Mouse (Mus musculus) stomach, embryonic 16.5 days (tissue): ENCODE measurements around the gene Sema4a. TPM values are rescaled to one million over a fixed set of nuclear protein-coding genes. Genes with fewer than 3 reads are reported as not detected.

ENCODE experiments used
- ATAC-seq: fragments of 200-750 bp; cut with Nextera tagmentation; 2 replicates; pipeline ENCODE4 v1.8.0; 2017; ENCODE audit warnings: moderate number of reproducible peaks, moderate TSS enrichment; ENCODE audit not compliant: insufficient read depth, low FRiP score
- H3K27ac ChIP-seq: fragments of 300-500 bp; sonication (generic); 2 replicates; pipeline ENCODE4 v1.5.1; 2014; ENCODE audit warnings: low read length
- H3K27me3 ChIP-seq: fragments of 300-500 bp; sonication (generic); 2 replicates; pipeline ENCODE4 v1.6.1; 2014; ENCODE audit warnings: low read length, control low read depth, mixed read lengths; ENCODE audit not compliant: control insufficient read depth, insufficient read depth
- H3K36me3 ChIP-seq: fragments of 300-500 bp; sonication (generic); 2 replicates; pipeline ENCODE4 v1.6.1; 2014; ENCODE audit warnings: low read length; ENCODE audit not compliant: control insufficient read depth, insufficient read depth
- H3K4me1 ChIP-seq: fragments of 300-500 bp; sonication (generic); 2 replicates; pipeline ENCODE4 v1.6.1; 2014; ENCODE audit warnings: low read length, control low read depth, mixed read lengths; ENCODE audit not compliant: control insufficient read depth, insufficient read depth
- H3K4me2 ChIP-seq: fragments of 300-500 bp; sonication (generic); 2 replicates; pipeline ENCODE4 v1.6.1; 2014; ENCODE audit warnings: low read depth, low read length, mixed read lengths
- H3K4me3 ChIP-seq: fragments of 300-500 bp; sonication (generic); replicated peaks from 2 replicates; pipeline ENCODE4 v1.5.1; 2014; ENCODE audit warnings: mild to moderate bottlenecking, low read length
- H3K9ac ChIP-seq: fragments of 300-500 bp; sonication (generic); 2 replicates; pipeline ENCODE4 v1.6.1; 2014; ENCODE audit warnings: low read length
- H3K9me3 ChIP-seq: fragments of 300-500 bp; sonication (generic); replicated peaks from 2 replicates; pipeline ENCODE4 v1.6.1; 2016; ENCODE audit warnings: low read length, control low read depth; ENCODE audit not compliant: control insufficient read depth
- WGBS: fragments of 180-500 bp; shearing (Covaris S2); extraction: QIAGEN DNeasy Blood & Tissue Kit; methylation state at CpG from one replicate; pipeline ENCODE4 v1.1.7; 2014; 5-methylcytosine and 5-hydroxymethylcytosine counted together
- polyA plus RNA-seq: library from polyadenylated mRNA; unstranded; fragments of >200 nt; fragmentation: Nextera tagmentation; extraction: Ambion mirVana; gene quantifications from 2 replicates; pipeline ENCODE4 v1.2.1, GENCODE M21; 2015

The Sema4a gene
- polyA plus RNA-seq, 1 experiment from 2014 or later: 33.1 TPM

DNA sequence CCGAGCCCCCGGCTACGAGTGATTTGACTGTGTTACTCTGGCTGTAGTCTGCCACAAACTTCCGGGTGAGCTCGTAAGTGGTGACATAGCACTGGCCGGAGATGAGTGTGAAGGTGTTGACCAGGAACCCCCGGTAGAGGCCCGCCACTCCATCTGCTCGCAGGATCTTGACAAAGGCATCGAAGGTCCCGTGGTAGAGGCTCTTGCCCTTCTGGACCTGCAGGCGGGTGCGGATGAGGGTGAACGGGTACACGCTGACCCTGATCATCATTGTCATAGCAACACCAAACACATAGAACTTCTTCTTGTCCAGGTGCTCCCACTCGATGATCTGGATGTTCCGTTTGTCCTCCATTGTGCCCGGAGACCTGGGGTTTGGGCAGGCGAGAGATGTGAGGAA lies 40.2 kb downstream of the Sema4a start:
- no peak overlapping the region for H3K27ac ChIP-seq
- 92% methylated on average over 19 of the region's 19 CpGs for WGBS

DNA sequence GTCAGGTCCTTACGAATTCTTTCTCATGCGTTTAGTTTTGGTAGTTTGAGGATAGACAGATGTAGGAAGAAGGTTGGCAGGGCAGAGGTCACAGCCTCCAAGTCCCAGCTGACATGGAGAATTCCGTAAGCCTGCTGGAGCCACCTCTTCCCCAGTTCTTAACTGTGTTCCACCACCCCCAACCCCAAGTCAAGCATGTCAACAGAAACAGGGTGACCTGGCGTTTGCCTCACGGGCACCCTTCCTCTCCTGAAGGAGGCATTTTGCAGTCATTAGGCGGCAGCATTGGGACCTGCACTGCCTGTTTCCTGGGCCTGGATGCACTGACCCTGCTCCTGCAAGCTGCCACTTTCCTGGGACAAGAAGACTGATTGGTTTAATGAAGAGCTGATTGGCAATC lies 43.0 kb downstream of the Sema4a start:
- Histone ChIP-seq H3K9me3 (no peaks in the 10 kb centered on the region), H3K9ac (no peak overlapping the region), H3K27ac (no peak overlapping the region), H3K4me3 (no peak overlapping the region), H3K36me3 (peaks cover 17% of the 10 kb centered on the region; the same call in 1 of the 2 replicates), H3K27me3 (no peaks in the 10 kb centered on the region), H3K4me2 (no peak overlapping the region), H3K4me1 (peaks cover 16% of the 10 kb centered on the region)
- no peak for ATAC-seq
- WGBS: 65% methylated on average over 6 of the region's 6 CpGs

More for the DNA sequence above, 40.2 kb downstream of the Sema4a start:
- H3K27me3 ChIP-seq: no peaks in the 10 kb centered on the region
- no peak overlapping the region for H3K4me3 ChIP-seq
- H3K36me3 ChIP-seq: peaks cover 16% of the 10 kb centered on the region; the same call in 1 of the 2 replicates
- H3K4me1 ChIP-seq: peaks cover 29% of the 10 kb centered on the region
- H3K9me3 ChIP-seq: no peaks in the 10 kb centered on the region
- no peak for ATAC-seq
- H3K9ac ChIP-seq: no peak overlapping the region
- H3K4me2 ChIP-seq: no peak overlapping the region

DNA sequence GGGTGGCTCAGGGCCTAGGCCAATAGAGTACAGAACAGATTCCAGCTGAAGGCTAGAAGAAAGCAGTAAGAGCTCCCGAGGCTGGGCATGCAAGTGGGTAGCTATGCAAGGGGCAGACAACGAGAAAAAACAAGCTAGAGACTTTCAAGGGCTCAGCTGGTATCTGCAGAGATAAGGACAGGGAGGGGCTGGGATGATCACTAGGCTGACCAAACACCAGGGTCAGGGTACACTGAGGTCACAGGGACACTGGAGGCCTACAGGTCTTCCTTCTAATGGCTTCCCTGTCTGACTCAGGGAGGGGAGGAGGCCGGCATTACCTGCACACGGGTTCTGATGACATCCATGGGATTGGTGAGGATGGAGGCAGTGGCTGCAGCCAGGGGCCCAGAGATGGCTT lies 45.3 kb downstream of the Sema4a start:
- ATAC-seq: no peak
- H3K4me1 ChIP-seq: peaks cover 4% of the 10 kb centered on the region
- peaks cover 12% of the 10 kb centered on the region; the same call in 1 of the 2 replicates for H3K36me3 ChIP-seq
- 58% methylated on average over 4 of the region's 4 CpGs for WGBS
- H3K4me3 ChIP-seq: no peak overlapping the region
- H3K9me3 ChIP-seq: no peaks in the 10 kb centered on the region
- no peaks in the 10 kb centered on the region for H3K27me3 ChIP-seq
- peak overlapping the region; percentile 43; the same call in 1 of the 2 replicates for H3K9ac ChIP-seq
- H3K27ac ChIP-seq: no peak overlapping the region
- H3K4me2 ChIP-seq: no peak overlapping the region

DNA sequence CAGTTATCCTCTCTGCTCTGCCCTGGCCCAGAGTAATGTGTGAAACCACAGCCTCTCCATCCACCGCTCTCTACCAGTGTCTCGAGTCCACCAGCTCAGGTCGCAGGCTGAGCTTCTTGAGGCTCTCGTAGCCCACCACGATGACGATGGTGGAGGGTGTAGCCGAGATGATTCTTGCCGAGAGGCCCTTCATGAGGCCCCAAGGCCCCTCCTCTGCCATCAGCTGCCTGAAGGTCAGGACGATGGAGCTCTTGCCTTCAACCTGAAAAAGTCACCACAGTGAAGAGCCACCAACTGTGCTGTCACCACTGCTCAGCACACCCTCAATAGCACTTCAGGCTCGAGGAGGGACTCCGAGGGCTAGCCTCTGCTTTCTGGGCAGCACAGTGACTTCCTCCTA lies 48.3 kb downstream of the Sema4a start:
- H3K36me3 ChIP-seq: 0 out of 2 replicates have a peak, but pooled peaks cover 3% of the 10 kb centered on the region
- no peak overlapping the region for H3K27ac ChIP-seq
- H3K9ac ChIP-seq: no peak overlapping the region
- H3K9me3 ChIP-seq: no peaks in the 10 kb centered on the region
- ATAC-seq: no peak
- H3K27me3 ChIP-seq: no peaks in the 10 kb centered on the region
- peaks cover 22% of the 10 kb centered on the region for H3K4me1 ChIP-seq
- WGBS: 83% methylated on average over 11 of the region's 11 CpGs
- H3K4me3 ChIP-seq: no peak overlapping the region
- H3K4me2 ChIP-seq: no peak overlapping the region

DNA sequence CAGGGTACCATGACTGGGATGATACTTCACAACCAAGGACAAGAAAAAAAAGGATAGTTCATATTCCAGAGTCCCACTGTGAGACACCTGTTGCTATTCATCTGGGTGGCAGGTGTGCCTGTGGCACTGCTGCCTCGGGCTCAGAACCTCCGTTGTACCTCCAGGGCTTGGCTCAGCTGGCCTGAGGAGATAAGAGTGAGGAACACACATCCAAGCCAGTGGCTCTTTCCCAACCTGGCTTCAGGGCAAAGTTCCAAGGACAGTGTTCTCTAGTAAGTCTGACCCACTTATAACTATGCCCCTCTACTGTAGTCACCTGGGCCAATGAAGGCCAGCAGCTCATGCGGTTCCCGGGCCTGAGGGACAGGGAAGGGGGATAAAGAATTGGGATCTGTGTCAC lies 49.3 kb downstream of the Sema4a start:
- no peak overlapping the region for H3K4me3 ChIP-seq
- H3K36me3 ChIP-seq: 0 out of 2 replicates have a peak, but pooled peaks cover 3% of the 10 kb centered on the region
- H3K27ac ChIP-seq: no peak overlapping the region
- no peak for ATAC-seq
- H3K9ac ChIP-seq: no peak overlapping the region
- H3K4me2 ChIP-seq: no peak overlapping the region
- no peaks in the 10 kb centered on the region for H3K9me3 ChIP-seq
- WGBS: 87% methylated on average over 4 of the region's 4 CpGs
- H3K27me3 ChIP-seq: no peaks in the 10 kb centered on the region
- peaks cover 30% of the 10 kb centered on the region for H3K4me1 ChIP-seq

DNA sequence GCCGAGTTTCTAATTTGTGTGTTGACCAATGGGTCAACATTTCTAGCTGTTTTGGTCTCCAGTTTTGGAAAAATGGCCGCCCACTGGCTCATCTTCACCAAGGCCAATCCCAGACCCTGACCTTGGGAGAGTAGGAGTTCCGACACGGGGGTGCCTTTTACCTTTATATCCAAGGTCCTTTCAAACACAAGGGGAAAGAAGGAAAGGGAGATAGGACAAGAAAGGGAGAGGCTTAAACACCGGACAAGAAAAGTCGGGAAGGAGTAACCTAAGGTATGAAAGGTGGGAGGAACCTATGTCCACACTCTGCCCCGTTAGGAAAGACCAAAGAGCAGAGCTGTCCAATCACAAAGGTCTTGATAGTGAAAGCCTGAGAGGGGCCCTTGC lies 50.3 kb downstream of the Sema4a start:
- ATAC-seq: no peak
- peaks cover 30% of the 10 kb centered on the region for H3K4me1 ChIP-seq
- WGBS: 20% methylated on average over 7 of the region's 7 CpGs
- peak overlapping the region; percentile 89 for H3K9ac ChIP-seq
- no peaks in the 10 kb centered on the region for H3K36me3 ChIP-seq
- no peaks in the 10 kb centered on the region for H3K27me3 ChIP-seq
- H3K4me2 ChIP-seq: peak overlapping the region; percentile 88
- peak overlapping the region; percentile 80 for H3K4me3 ChIP-seq
- H3K27ac ChIP-seq: peak overlapping the region; percentile 94
- no peaks in the 10 kb centered on the region for H3K9me3 ChIP-seq

DNA sequence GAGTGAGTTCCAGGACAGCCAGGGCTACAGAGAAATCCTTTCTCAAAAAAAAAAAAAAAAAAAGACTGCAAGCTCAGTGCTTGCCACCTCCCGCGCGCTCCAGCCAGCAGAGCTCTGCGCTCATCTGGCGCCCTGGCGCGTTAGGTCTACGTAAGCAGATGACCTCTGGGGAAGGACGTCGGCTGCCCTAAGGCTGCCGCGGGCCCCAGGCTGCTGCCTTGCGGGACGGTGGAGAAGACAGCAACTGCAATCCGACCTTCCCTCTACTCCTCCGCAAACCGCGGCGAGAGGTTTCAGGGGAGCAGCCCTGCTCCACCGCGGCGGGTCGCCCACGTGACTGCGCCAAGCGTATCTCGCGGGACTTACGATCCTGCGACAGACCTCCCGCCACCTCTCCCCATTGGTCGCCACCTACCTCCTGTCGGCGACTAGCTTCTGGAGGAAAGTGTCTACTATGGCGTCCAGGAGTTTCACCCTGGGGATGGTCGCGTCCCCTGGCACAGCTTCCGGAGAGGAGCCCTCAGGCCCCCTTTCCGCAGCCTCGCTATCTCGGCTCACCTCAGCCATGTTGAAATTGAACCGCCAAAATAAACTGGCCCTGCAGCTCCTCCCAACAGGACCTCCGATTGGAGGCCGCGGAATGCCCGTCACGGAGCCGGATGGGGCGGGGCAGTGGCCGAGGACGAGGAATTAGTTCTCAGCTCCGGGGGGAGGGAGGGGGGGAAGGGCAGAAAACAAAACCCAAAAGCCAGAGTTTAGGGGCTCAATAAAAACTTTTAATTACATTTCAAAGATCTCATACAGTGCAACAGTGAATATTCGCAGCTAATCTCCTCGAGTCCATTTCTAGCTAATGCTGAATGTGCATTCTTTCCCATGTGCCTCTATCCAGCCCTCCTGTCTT lies 51.0 kb downstream of the Sema4a start, which contains the start of gene Pmf1:
TSS of gene Pmf1 (minus strand) at position 591 of the 904 bp plus-strand sequence.
- peak within 1 kb of the TSS; percentile 89 for H3K9ac ChIP-seq
- peak; percentile 92 for ATAC-seq
- no peaks in the 10 kb centered on the region for H3K27me3 ChIP-seq
- peak within 1 kb of the TSS; percentile 94 for H3K27ac ChIP-seq
- WGBS: under 1% methylated on average over 54 of the region's 54 CpGs
- H3K4me3 ChIP-seq: peak within 1 kb of the TSS; percentile 80
- H3K4me1 ChIP-seq: peaks cover 30% of the 10 kb centered on the region
- H3K9me3 ChIP-seq: no peaks in the 10 kb centered on the region
- peak within 1 kb of the TSS; percentile 88 for H3K4me2 ChIP-seq
- no peaks in the 10 kb centered on the region for H3K36me3 ChIP-seq

DNA sequence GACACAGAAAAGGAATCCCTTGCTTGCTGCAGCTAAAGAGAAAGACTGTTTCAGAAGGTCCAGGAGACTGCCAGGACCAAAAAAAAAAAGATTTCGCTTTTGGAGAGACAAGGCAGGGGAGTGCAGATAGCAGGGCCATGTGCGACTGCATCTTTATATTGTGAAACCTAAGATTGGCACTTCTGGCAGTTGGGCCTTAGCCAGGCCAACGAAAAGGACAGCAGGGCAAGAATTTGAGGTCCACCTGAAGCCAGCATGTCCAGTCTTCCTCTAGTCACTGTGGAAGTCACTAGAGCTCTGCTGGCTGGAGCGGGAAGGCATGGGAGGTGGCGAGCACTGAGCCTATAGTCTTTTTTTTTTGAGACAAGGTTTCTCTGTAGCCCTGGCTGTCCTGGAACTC lies 52.0 kb downstream of the Sema4a start:
- Histone ChIP-seq H3K4me1 (peaks cover 30% of the 10 kb centered on the region), H3K27ac (no peak overlapping the region), H3K9ac (peak overlapping the region; percentile 89), H3K27me3 (no peaks in the 10 kb centered on the region), H3K4me2 (peak overlapping the region; percentile 88), H3K36me3 (no peaks in the 10 kb centered on the region), H3K9me3 (no peaks in the 10 kb centered on the region), H3K4me3 (peak overlapping the region; percentile 80)
- 49% methylated on average over 5 of the region's 5 CpGs for WGBS
- ATAC-seq: no peak

DNA sequence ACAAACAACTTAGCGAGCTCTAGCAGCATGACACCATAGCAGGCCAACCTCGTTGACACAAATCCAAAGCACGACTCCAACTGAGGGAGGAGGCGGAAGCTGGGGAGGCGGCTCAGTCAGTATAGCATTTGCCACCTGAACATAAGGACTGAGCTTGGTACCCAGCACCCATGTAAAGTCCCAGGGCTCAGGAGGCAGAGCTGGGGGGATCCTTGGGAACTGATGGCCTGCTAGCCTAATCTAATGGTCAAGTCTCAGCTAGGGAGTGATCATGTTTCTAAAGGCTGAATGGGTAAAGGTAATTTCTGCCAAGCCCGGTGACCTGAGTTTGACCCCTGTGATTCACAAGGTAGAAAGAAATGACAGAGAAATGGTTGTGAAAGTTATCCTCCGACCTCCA lies 53.5 kb downstream of the Sema4a start:
- peaks cover 30% of the 10 kb centered on the region for H3K4me1 ChIP-seq
- no peaks in the 10 kb centered on the region for H3K36me3 ChIP-seq
- no peak overlapping the region for H3K4me2 ChIP-seq
- WGBS: 42% methylated on average over 7 of the region's 7 CpGs
- H3K27ac ChIP-seq: no peak overlapping the region
- H3K9ac ChIP-seq: no peak overlapping the region
- H3K27me3 ChIP-seq: no peaks in the 10 kb centered on the region
- no peaks in the 10 kb centered on the region for H3K9me3 ChIP-seq
- ATAC-seq: no peak
- no peak overlapping the region for H3K4me3 ChIP-seq
